Comparison of ENCODE assay signal across 8 mouse cellular contexts in genomic region chr17:28313212-28313879, GRCm38 (mm10). TPM values are rescaled to one million over a fixed set of nuclear protein-coding genes. Genes with fewer than 3 reads are reported as not detected.
DNase-seq lines count a peak whose midpoint lies in the region; ATAC-seq and TF ChIP-seq lines count a peak whose summit lies in the region.

Fance (plus strand) TSS chr17:28313519.

- DNase-seq in gastrocnemius, adult 8-10 months (ENCODE audit: low spot score in 2 of 2), result peak; percentile 95 to 96
- peak; percentile 93 for DNase-seq in hindlimb bud, embryonic 11.5 days (ENCODE audit: extremely low spot score, low read depth, low spot score)
- DNase-seq in left cerebral cortex, adult 8-10 months (ENCODE audit: low spot score in 2 of 2), result peak; percentile 72 to 96
- peak; percentile 97 for DNase-seq in right cerebral cortex, postnatal 10 days (ENCODE audit: low spot score in 2 of 2)
- peak; percentile 88 for DNase-seq in urinary bladder, postnatal 25 days (ENCODE audit: low spot score)

- ATAC-seq in activated CD4-positive, CD25-positive, alpha-beta regulatory T cell, adult 4 months, result peak; percentile 98

- peaks cover 34% of the 10 kb centered on the region for H3K36me3 ChIP-seq in megakaryocyte, embryonic 14.5 days (replicated peaks; ENCODE audit: low read length)

- H3K4me3 ChIP-seq in cortical plate, adult 2 months (ENCODE audit: insufficient read depth, low read length), result peak within 1 kb of the TSS; percentile 74
- H3K4me3 ChIP-seq in megakaryocyte, embryonic 14.5 days (replicated peaks), result peak within 1 kb of the TSS; percentile 94

- peaks cover 5% of the 10 kb centered on the region for H3K4me1 ChIP-seq in cortical plate, adult 2 months (ENCODE audit: control insufficient read depth, insufficient read depth, low read length)
- peaks cover 66% of the 10 kb centered on the region for H3K4me1 ChIP-seq in megakaryocyte, embryonic 14.5 days

- no peak for TF ChIP-seq CTCF in cortical plate, adult 2 months (IDR thresholded peaks at IDR 0.05; ENCODE audit: extremely low read depth, insufficient read depth, low read length)

- TF ChIP-seq POLR2A in cortical plate, adult 2 months (IDR thresholded peaks at IDR 0.05; ENCODE audit: extremely low read depth, insufficient read depth, low read length), result peak; percentile 78; the same call in 1 of the 2 replicates

- H3K27ac ChIP-seq in cortical plate, adult 2 months (ENCODE audit: insufficient read depth, low read length), result 0 out of 2 replicates have a peak within 1 kb of the TSS, but pooled peaks have one; percentile 52

- H3K27me3 ChIP-seq in megakaryocyte, embryonic 14.5 days (replicated peaks), result no peaks in the 10 kb centered on the region

- no peaks in the 10 kb centered on the region for H3K9me3 ChIP-seq in megakaryocyte, embryonic 14.5 days

RNA-seq across cellular contexts. Expression of gene Fance, which starts in this region (rescaled TPM):
- polyA plus RNA-seq in activated CD4-positive, CD25-positive, alpha-beta regulatory T cell, adult 4 months (2017; shearing (Covaris generic)), result 1 to 10 TPM; 3.4 to 6.4 TPM
- polyA plus RNA-seq in cortical plate, adult 2 months (2012; rRNA removed), result 13.7 and 14.4 TPM in 2 replicates
- 10 to 100 TPM in 1 of 4 experiments, 1 to 10 TPM in 3; 9.0 to 14.3 (median 9.3) TPM for total RNA-seq in gastrocnemius, adult 8-10 months (2022)
- total RNA-seq in left cerebral cortex, adult 8-10 months (2022), result 10 to 100 TPM; 29.4 to 31.2 (median 30.5) TPM
- polyA plus RNA-seq in megakaryocyte, embryonic 14.5 days (2012; ENCODE audit: insufficient read depth, low replicate concordance), result 33.1 and 40.3 TPM in 2 replicates

Comparison
In these comparisons a context has a peak if more than half of its experiments do, and no peak if none do; other contexts are left out.
1. Peak in every context shown above with its lines: DNase-seq, ATAC-seq, H3K4me3 ChIP-seq and H3K27ac ChIP-seq.